Mouse (Mus musculus) midbrain, embryonic 16.5 days (tissue): Measurements from ENCODE around the gene Rap1gds1. TPM values are rescaled to one million over a fixed set of nuclear protein-coding genes. Genes with fewer than 3 reads are reported as not detected.

Experiments
- ATAC-seq: fragments of 200-750 bp; cut with Nextera tagmentation; 2 replicates; pipeline ENCODE4 v1.8.0; 2017; ENCODE audit warnings: moderate TSS enrichment
- H3K27ac ChIP-seq: fragments of 300-500 bp; sonication (generic); 2 replicates; pipeline ENCODE4 v1.5.1; 2014; ENCODE audit warnings: mild to moderate bottlenecking, low read length, mixed read lengths
- H3K27me3 ChIP-seq: fragments of 300-500 bp; sonication (generic); 2 replicates; pipeline ENCODE4 v1.6.1; 2014; ENCODE audit warnings: low read depth, low read length, mixed read lengths; ENCODE audit not compliant: control insufficient read depth, insufficient read depth
- H3K36me3 ChIP-seq: fragments of 300-500 bp; sonication (generic); 2 replicates; pipeline ENCODE4 v1.6.1; 2014; ENCODE audit warnings: mild to moderate bottlenecking, low read length, moderate library complexity, mixed read lengths; ENCODE audit not compliant: control insufficient read depth, insufficient read depth
- H3K4me1 ChIP-seq: fragments of 300-500 bp; sonication (generic); 2 replicates; pipeline ENCODE4 v1.6.1; 2014; ENCODE audit warnings: mild to moderate bottlenecking, low read length, mixed read lengths; ENCODE audit not compliant: control insufficient read depth, insufficient read depth
- H3K4me2 ChIP-seq: fragments of 300-500 bp; sonication (generic); 2 replicates; pipeline ENCODE4 v1.6.1; 2014; ENCODE audit warnings: mild to moderate bottlenecking, low read length, mixed read lengths
- H3K4me3 ChIP-seq: fragments of 300-500 bp; sonication (generic); 2 replicates; pipeline ENCODE4 v1.5.1; 2014; ENCODE audit warnings: low read depth, mild to moderate bottlenecking, low read length, moderate library complexity, mixed read lengths
- H3K9ac ChIP-seq: fragments of 300-500 bp; sonication (generic); 2 replicates; pipeline ENCODE4 v1.6.1; 2014; ENCODE audit warnings: low read depth, low read length, mixed read lengths
- H3K9me3 ChIP-seq: fragments of 300-500 bp; sonication (generic); replicated peaks from 2 replicates; pipeline ENCODE4 v1.6.1; 2014; ENCODE audit warnings: mild to moderate bottlenecking, low read length, mixed read lengths; ENCODE audit not compliant: control insufficient read depth, poor library complexity, severe bottlenecking
- WGBS: fragments of 180-500 bp; shearing (Covaris S2); extraction: QIAGEN DNeasy Blood & Tissue Kit; methylation state at CpG from one replicate; pipeline ENCODE4 v1.1.7; 2014; 5-methylcytosine and 5-hydroxymethylcytosine counted together
- polyA plus RNA-seq: library from polyadenylated mRNA; unstranded; fragments of >200 nt; fragmentation: Nextera tagmentation; extraction: Ambion mirVana; gene quantifications from 2 replicates; pipeline ENCODE4 v1.2.1, GENCODE M21; 2015

Rap1gds1 gene
- polyA plus RNA-seq, 1 experiment from 2014 or later: 82.9 TPM

GRCm38 (mm10) chr3:139099284-139099683, 24.3 kb upstream of the Rap1gds1 start:
- no peak overlapping the region for H3K4me3 ChIP-seq
- H3K9ac ChIP-seq: no peak overlapping the region
- WGBS: 88% methylated on average over 5 of the region's 5 CpGs
- H3K9me3 ChIP-seq: no peaks in the 10 kb centered on the region
- H3K27me3 ChIP-seq: no peaks in the 10 kb centered on the region
- H3K4me2 ChIP-seq: no peak overlapping the region
- H3K27ac ChIP-seq: no peak overlapping the region
- no peaks in the 10 kb centered on the region for H3K36me3 ChIP-seq
- no peak for ATAC-seq
- 0 out of 2 replicates have a peak, but pooled peaks cover 2% of the 10 kb centered on the region for H3K4me1 ChIP-seq

GRCm38 (mm10) chr3:139095894-139096293, 20.9 kb upstream of the Rap1gds1 start:
- WGBS: 59% methylated on average over 7 of the region's 7 CpGs
- H3K27ac ChIP-seq: no peak overlapping the region
- H3K9me3 ChIP-seq: no peaks in the 10 kb centered on the region; the same call in 1 of the 2 replicates
- H3K9ac ChIP-seq: no peak overlapping the region
- H3K4me2 ChIP-seq: no peak overlapping the region
- H3K4me3 ChIP-seq: no peak overlapping the region
- no peak for ATAC-seq
- H3K27me3 ChIP-seq: no peaks in the 10 kb centered on the region
- no peaks in the 10 kb centered on the region for H3K36me3 ChIP-seq
- H3K4me1 ChIP-seq: 0 out of 2 replicates have a peak, but pooled peaks cover 2% of the 10 kb centered on the region

GRCm38 (mm10) chr3:139088526-139088925, 13.5 kb upstream of the Rap1gds1 start:
- no peak for ATAC-seq

GRCm38 (mm10) chr3:139083778-139084539, 9.0 kb upstream of the Rap1gds1 start:
- H3K4me2 ChIP-seq: no peak overlapping the region
- no peaks in the 10 kb centered on the region for H3K36me3 ChIP-seq
- H3K27me3 ChIP-seq: no peaks in the 10 kb centered on the region
- 91% methylated on average over 5 of the region's 5 CpGs for WGBS
- H3K9me3 ChIP-seq: peaks cover 6% of the 10 kb centered on the region
- H3K9ac ChIP-seq: no peak overlapping the region
- H3K4me1 ChIP-seq: no peaks in the 10 kb centered on the region
- H3K27ac ChIP-seq: no peak overlapping the region
- no peak for ATAC-seq
- no peak overlapping the region for H3K4me3 ChIP-seq

More at GRCm38 (mm10) chr3:139088526-139088925, 13.5 kb upstream of the Rap1gds1 start:
- no peak overlapping the region for H3K4me3 ChIP-seq
- peaks cover 6% of the 10 kb centered on the region for H3K9me3 ChIP-seq
- no peak overlapping the region for H3K9ac ChIP-seq
- no peaks in the 10 kb centered on the region for H3K27me3 ChIP-seq
- no peak overlapping the region for H3K27ac ChIP-seq
- no peak overlapping the region for H3K4me2 ChIP-seq
- 84% methylated on average over 3 of the region's 3 CpGs for WGBS
- H3K4me1 ChIP-seq: no peaks in the 10 kb centered on the region
- H3K36me3 ChIP-seq: no peaks in the 10 kb centered on the region

GRCm38 (mm10) chr3:139079831-139080230, 4.8 kb upstream of the Rap1gds1 start:
- WGBS: 89% methylated on average over 6 of the region's 6 CpGs
- H3K36me3 ChIP-seq: no peaks in the 10 kb centered on the region
- no peaks in the 10 kb centered on the region for H3K27me3 ChIP-seq
- H3K4me1 ChIP-seq: peaks cover 5% of the 10 kb centered on the region
- no peak overlapping the region for H3K4me3 ChIP-seq
- H3K4me2 ChIP-seq: no peak overlapping the region
- H3K9me3 ChIP-seq: no peaks in the 10 kb centered on the region
- no peak overlapping the region for H3K27ac ChIP-seq
- ATAC-seq: no peak
- no peak overlapping the region for H3K9ac ChIP-seq

GRCm38 (mm10) chr3:139078010-139078409, 3.0 kb upstream of the Rap1gds1 start:
- no peak overlapping the region for H3K9ac ChIP-seq
- H3K27me3 ChIP-seq: no peaks in the 10 kb centered on the region
- no peak for ATAC-seq
- WGBS: 87% methylated on average over 3 of the region's 3 CpGs
- H3K4me1 ChIP-seq: peaks cover 5% of the 10 kb centered on the region
- H3K27ac ChIP-seq: no peak overlapping the region
- no peaks in the 10 kb centered on the region for H3K36me3 ChIP-seq
- H3K4me2 ChIP-seq: no peak overlapping the region
- H3K4me3 ChIP-seq: no peak overlapping the region
- no peaks in the 10 kb centered on the region for H3K9me3 ChIP-seq

GRCm38 (mm10) chr3:139076059-139076455, 1.1 kb upstream of the Rap1gds1 start:
- no peaks in the 10 kb centered on the region for H3K36me3 ChIP-seq
- peak overlapping the region; percentile 96 for H3K4me3 ChIP-seq
- no peaks in the 10 kb centered on the region for H3K9me3 ChIP-seq
- peak overlapping the region; percentile 96 for H3K27ac ChIP-seq
- H3K9ac ChIP-seq: peak overlapping the region; percentile 90; the same call in 1 of the 2 replicates
- peak overlapping the region; percentile 86 for H3K4me2 ChIP-seq
- WGBS: 14% methylated on average over 7 of the region's 7 CpGs
- peaks cover 5% of the 10 kb centered on the region for H3K4me1 ChIP-seq
- no peaks in the 10 kb centered on the region for H3K27me3 ChIP-seq
- ATAC-seq: peak; percentile 7; the same call in 1 of the 2 replicates

GRCm38 (mm10) chr3:139075333-139076058, 495 bp upstream of the Rap1gds1 start:
- H3K27ac ChIP-seq: peak overlapping the region; percentile 96
- WGBS: under 1% methylated on average over 67 of the region's 72 CpGs
- H3K4me2 ChIP-seq: peak overlapping the region; percentile 86
- no peaks in the 10 kb centered on the region for H3K9me3 ChIP-seq
- ATAC-seq: peak; percentile 97
- H3K4me1 ChIP-seq: peaks cover 5% of the 10 kb centered on the region
- H3K36me3 ChIP-seq: no peaks in the 10 kb centered on the region
- peak overlapping the region; percentile 90 for H3K9ac ChIP-seq
- peak overlapping the region; percentile 96 for H3K4me3 ChIP-seq
- H3K27me3 ChIP-seq: no peaks in the 10 kb centered on the region
